Mouse (Mus musculus): ENCODE measurements around the gene Nrd1. TPM values are rescaled to one million over a fixed set of nuclear protein-coding genes. Genes with fewer than 3 reads are reported as not detected.

The Nrd1 gene
- polyA plus RNA-seq, 1 experiment from 2014 or later = 62.4 TPM

DNA sequence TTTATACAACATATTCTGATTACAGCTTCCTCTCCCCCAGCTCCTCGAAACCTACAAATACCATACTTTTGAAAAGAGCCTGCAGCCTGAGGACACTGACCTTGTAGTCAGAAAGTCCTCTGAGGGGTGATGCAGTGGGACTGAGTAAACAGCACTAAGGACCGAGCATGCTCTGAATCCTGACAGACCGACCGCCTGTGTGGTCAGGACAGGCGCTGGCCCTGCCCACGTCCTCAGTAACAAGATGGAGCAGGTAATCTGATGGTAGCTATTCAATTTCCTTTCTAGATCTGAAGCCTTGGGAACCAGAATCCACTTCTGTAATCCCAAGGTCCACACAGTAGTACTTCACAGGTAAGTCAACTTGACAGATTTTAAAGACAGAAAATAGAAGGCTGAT, 108.6 kb downstream of the Nrd1 start:
- 78% methylated on average over 6 of the region's 6 CpGs for WGBS
- Histone ChIP-seq H3K36me3 (no peaks in the 10 kb centered on the region), H3K27ac (no peak overlapping the region), H3K4me1 (peaks cover 6% of the 10 kb centered on the region; the same call in 1 of the 2 replicates), H3K9me3 (no peaks in the 10 kb centered on the region), H3K4me3 (no peak overlapping the region), H3K27me3 (ENCODE audit: insufficient read depth, poor library complexity, severe bottlenecking) (no peaks in the 10 kb centered on the region)
- DNase-seq (ENCODE audit: low spot score) = no peak

DNA sequence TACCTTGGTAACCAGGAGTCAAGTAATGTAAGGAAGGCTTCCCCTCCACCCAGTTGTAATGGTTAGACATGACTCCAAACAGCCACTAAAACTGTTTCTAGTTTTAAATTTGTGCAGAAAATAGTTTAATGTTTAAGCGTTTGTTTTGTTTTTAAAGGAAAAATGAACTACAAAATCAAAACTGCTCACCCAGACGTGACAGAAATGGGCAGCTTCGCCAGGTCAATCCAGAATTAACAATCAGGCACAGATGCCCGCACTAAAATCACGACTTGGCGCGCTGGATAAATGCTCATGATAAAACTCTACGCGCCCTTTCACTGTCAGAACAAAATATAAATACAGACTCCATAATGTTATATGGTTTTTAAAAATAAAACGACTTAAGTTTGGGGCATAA, 109.2 kb downstream of the Nrd1 start:
- H3K27ac ChIP-seq = no peak overlapping the region
- H3K4me1 ChIP-seq = peaks cover 6% of the 10 kb centered on the region; the same call in 1 of the 2 replicates
- H3K4me3 ChIP-seq = no peak overlapping the region
- WGBS = 90% methylated on average over 10 of the region's 10 CpGs
- H3K27me3 ChIP-seq (ENCODE audit: insufficient read depth, poor library complexity, severe bottlenecking) = no peaks in the 10 kb centered on the region
- H3K9me3 ChIP-seq = no peaks in the 10 kb centered on the region
- DNase-seq (ENCODE audit: low spot score) = no peak
- no peaks in the 10 kb centered on the region for H3K36me3 ChIP-seq

DNA sequence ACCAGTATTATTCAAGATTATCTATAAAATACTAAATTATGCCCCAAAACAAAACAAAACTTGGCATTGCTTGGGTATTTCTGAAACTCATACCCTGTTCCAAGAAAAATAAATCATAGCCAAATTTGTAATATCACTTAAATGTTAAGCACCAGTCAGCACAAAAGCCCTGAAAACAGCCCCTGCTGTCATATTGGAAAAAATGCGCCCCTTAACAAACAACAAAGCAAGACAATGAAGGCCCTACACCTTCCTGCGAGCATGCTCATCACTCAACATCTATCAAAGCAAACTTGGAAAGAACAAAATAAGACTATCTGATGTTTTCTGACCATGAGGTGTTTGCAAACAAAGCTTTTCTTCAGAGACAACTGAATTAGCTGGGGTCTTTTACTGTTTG, 110.5 kb downstream of the Nrd1 start:
- 77% methylated on average over 2 of the region's 2 CpGs for WGBS
- no peaks in the 10 kb centered on the region for H3K27me3 ChIP-seq (ENCODE audit: insufficient read depth, poor library complexity, severe bottlenecking)

More for the DNA sequence above, 110.5 kb downstream of the Nrd1 start:
- H3K36me3 ChIP-seq = no peaks in the 10 kb centered on the region
- no peak for DNase-seq (ENCODE audit: low spot score)
- H3K4me1 ChIP-seq = peaks cover 14% of the 10 kb centered on the region
- no peaks in the 10 kb centered on the region for H3K9me3 ChIP-seq
- no peak overlapping the region for H3K4me3 ChIP-seq
- H3K27ac ChIP-seq = no peak overlapping the region

MicroRNA genes within 50 kb of the gene (microRNA counts, 519-probe panel; counts per million panel counts)
- not detected for microRNA mmu-miR-761

Small RNA genes within 50 kb of the gene (microRNA-seq; reads per million reads assigned to microRNA genes)
- gene Mir761 = not detected

Other genes with a start within 250 kb of the Nrd1 start
- 3.3 and 3.4 TPM in 2 replicates for gene Zfyve9, start 219.9 kb upstream of the Nrd1 start, polyA plus RNA-seq (2016; fragmentation: Nextera tagmentation; extraction: Ambion mirVana)
- 160 and 165 TPM in 2 replicates for gene Btf3l4, start 167.0 kb upstream of the Nrd1 start, polyA plus RNA-seq (2016; fragmentation: Nextera tagmentation; extraction: Ambion mirVana)
- gene Txndc12, start 166.1 kb upstream of the Nrd1 start, polyA plus RNA-seq (2016; fragmentation: Nextera tagmentation; extraction: Ambion mirVana) = 101 and 106 TPM in 2 replicates
- gene Kti12, start 152.9 kb upstream of the Nrd1 start, polyA plus RNA-seq (2016; fragmentation: Nextera tagmentation; extraction: Ambion mirVana) = 38.5 and 57.3 TPM in 2 replicates
- 1.2 and 1.4 TPM in 2 replicates for gene A730015C16Rik, start 152.0 kb upstream of the Nrd1 start, polyA plus RNA-seq (2016; fragmentation: Nextera tagmentation; extraction: Ambion mirVana)
- gene Rab3b, start 121.6 kb upstream of the Nrd1 start, polyA plus RNA-seq (2016; fragmentation: Nextera tagmentation; extraction: Ambion mirVana) = 10.6 and 15.7 TPM in 2 replicates
- gene Osbpl9, start 201.6 kb downstream of the Nrd1 start, polyA plus RNA-seq (2016; fragmentation: Nextera tagmentation; extraction: Ambion mirVana) = 41.1 and 43.5 TPM in 2 replicates
- 0.11 and 0.15 TPM in 2 replicates for gene Calr4, start 233.8 kb downstream of the Nrd1 start, polyA plus RNA-seq (2016; fragmentation: Nextera tagmentation; extraction: Ambion mirVana)

Data from heart, embryonic 10.5 days (tissue).